Mouse (Mus musculus): ENCODE results near the gene Sufu. TPM values are rescaled to one million over a fixed set of nuclear protein-coding genes. Genes with fewer than 3 reads are reported as not detected.

Gene Sufu
- polyA plus RNA-seq, 1 experiment from 2014 or later, result 9.5 TPM

- Histone ChIP-seq H3K36me3 (ENCODE audit: control insufficient read depth, insufficient read depth, low read length) (peaks cover 7% of the 10 kb centered on the region; the same call in 1 of the 2 replicates), H3K9ac (ENCODE audit: low read length) (no peak overlapping the region), H3K9me3 (ENCODE audit: control insufficient read depth, low read length) (no peaks in the 10 kb centered on the region), H3K27me3 (ENCODE audit: control insufficient read depth, insufficient read depth, low read length) (no peaks in the 10 kb centered on the region), H3K27ac (replicated peaks) (no peak overlapping the region), H3K4me2 (replicated peaks; ENCODE audit: low read depth) (no peak overlapping the region), H3K4me3 (ENCODE audit: low read depth, low read length) (no peak overlapping the region), H3K4me1 (replicated peaks; ENCODE audit: control insufficient read depth, insufficient read depth) (peaks cover 32% of the 10 kb centered on the region)
- ATAC-seq (ENCODE audit: low FRiP score, low TSS enrichment) (no peak), DNase-seq (ENCODE audit: low spot score) (no peak)
- 45% methylated on average over 2 of the region's 2 CpGs for WGBS
- no peak for TF ChIP-seq EP300 (optimal IDR thresholded peaks at IDR 0.05)
- TF ChIP-seq CTCF (IDR thresholded peaks at IDR 0.05; ENCODE audit: low read depth), result no peak
These were observed 90.0 kb downstream of the Sufu start for GRCm38 (mm10) chr19:46486709-46487108.

- ATAC-seq (ENCODE audit: low FRiP score, low TSS enrichment), result no peak
- H3K4me2 ChIP-seq (replicated peaks; ENCODE audit: low read depth), result no peak overlapping the region
- H3K27ac ChIP-seq (replicated peaks), result no peak overlapping the region
- WGBS, result 96% methylated on average over 1 of the region's 1 CpGs
- H3K9me3 ChIP-seq (ENCODE audit: control insufficient read depth, low read length), result no peaks in the 10 kb centered on the region
- TF ChIP-seq EP300 (optimal IDR thresholded peaks at IDR 0.05) (no peak), CTCF (IDR thresholded peaks at IDR 0.05; ENCODE audit: low read depth) (no peak)
- peaks cover 7% of the 10 kb centered on the region; the same call in 1 of the 2 replicates for H3K36me3 ChIP-seq (ENCODE audit: control insufficient read depth, insufficient read depth, low read length)
- H3K9ac ChIP-seq (ENCODE audit: low read length), result no peak overlapping the region
- no peak for DNase-seq (ENCODE audit: low spot score)
- H3K27me3 ChIP-seq (ENCODE audit: control insufficient read depth, insufficient read depth, low read length), result no peaks in the 10 kb centered on the region
- H3K4me1 ChIP-seq (replicated peaks; ENCODE audit: control insufficient read depth, insufficient read depth), result peaks cover 12% of the 10 kb centered on the region
- no peak overlapping the region for H3K4me3 ChIP-seq (ENCODE audit: low read depth, low read length)
These were observed 92.8 kb downstream of the Sufu start for GRCm38 (mm10) chr19:46489448-46489847.

- Histone ChIP-seq H3K27ac (replicated peaks) (no peak overlapping the region), H3K4me1 (replicated peaks; ENCODE audit: control insufficient read depth, insufficient read depth) (0 out of 2 replicates have a peak, but pooled peaks cover under 1% of the 10 kb centered on the region), H3K9me3 (ENCODE audit: control insufficient read depth, low read length) (no peaks in the 10 kb centered on the region), H3K36me3 (ENCODE audit: control insufficient read depth, insufficient read depth, low read length) (peaks cover 7% of the 10 kb centered on the region; the same call in 1 of the 2 replicates), H3K4me2 (replicated peaks; ENCODE audit: low read depth) (no peak overlapping the region), H3K9ac (ENCODE audit: low read length) (no peak overlapping the region), H3K27me3 (ENCODE audit: control insufficient read depth, insufficient read depth, low read length) (no peaks in the 10 kb centered on the region), H3K4me3 (ENCODE audit: low read depth, low read length) (no peak overlapping the region)
- DNase-seq (ENCODE audit: low spot score), result peak; percentile 34
- WGBS, result 3% methylated on average over 2 of the region's 2 CpGs
- no peak; the same call in 1 of the 2 replicates for ATAC-seq (ENCODE audit: low FRiP score, low TSS enrichment)
- TF ChIP-seq EP300 (optimal IDR thresholded peaks at IDR 0.05) (no peak), CTCF (IDR thresholded peaks at IDR 0.05; ENCODE audit: low read depth) (no peak)
These were observed 93.9 kb downstream of the Sufu start for GRCm38 (mm10) chr19:46490634-46491033.

GRCm38 (mm10) chr19:46495136-46495535 lies 98.4 kb downstream of the Sufu start:
- ATAC-seq (ENCODE audit: low FRiP score, low TSS enrichment), result no peak
- DNase-seq (ENCODE audit: low spot score), result no peak
- Histone ChIP-seq H3K4me2 (replicated peaks; ENCODE audit: low read depth) (no peak overlapping the region), H3K4me1 (replicated peaks; ENCODE audit: control insufficient read depth, insufficient read depth) (no peaks in the 10 kb centered on the region), H3K36me3 (ENCODE audit: control insufficient read depth, insufficient read depth, low read length) (no peaks in the 10 kb centered on the region), H3K9me3 (ENCODE audit: control insufficient read depth, low read length) (no peaks in the 10 kb centered on the region), H3K4me3 (ENCODE audit: low read depth, low read length) (no peak overlapping the region), H3K27ac (replicated peaks) (no peak overlapping the region), H3K27me3 (ENCODE audit: control insufficient read depth, insufficient read depth, low read length) (no peaks in the 10 kb centered on the region), H3K9ac (ENCODE audit: low read length) (no peak overlapping the region)
- WGBS, result 70% methylated on average over 8 of the region's 8 CpGs
- no peak for TF ChIP-seq CTCF (IDR thresholded peaks at IDR 0.05; ENCODE audit: low read depth)
- no peak for TF ChIP-seq EP300 (optimal IDR thresholded peaks at IDR 0.05)

GRCm38 (mm10) chr19:46497230-46497629 lies 100.5 kb downstream of the Sufu start:
- Histone ChIP-seq H3K36me3 (ENCODE audit: control insufficient read depth, insufficient read depth, low read length) (no peaks in the 10 kb centered on the region), H3K4me3 (ENCODE audit: low read depth, low read length) (no peak overlapping the region), H3K4me2 (replicated peaks; ENCODE audit: low read depth) (no peak overlapping the region), H3K27ac (replicated peaks) (no peak overlapping the region), H3K9me3 (ENCODE audit: control insufficient read depth, low read length) (no peaks in the 10 kb centered on the region), H3K27me3 (ENCODE audit: control insufficient read depth, insufficient read depth, low read length) (no peaks in the 10 kb centered on the region), H3K4me1 (replicated peaks; ENCODE audit: control insufficient read depth, insufficient read depth) (no peaks in the 10 kb centered on the region), H3K9ac (ENCODE audit: low read length) (no peak overlapping the region)
- ATAC-seq (ENCODE audit: low FRiP score, low TSS enrichment) (no peak), DNase-seq (ENCODE audit: low spot score) (no peak)
- WGBS, result 67% methylated on average over 2 of the region's 2 CpGs
- TF ChIP-seq EP300 (optimal IDR thresholded peaks at IDR 0.05) (no peak), CTCF (IDR thresholded peaks at IDR 0.05; ENCODE audit: low read depth) (no peak)

- no peak for ATAC-seq (ENCODE audit: low FRiP score, low TSS enrichment)
- Histone ChIP-seq H3K36me3 (ENCODE audit: control insufficient read depth, insufficient read depth, low read length) (no peaks in the 10 kb centered on the region), H3K27ac (replicated peaks) (peak overlapping the region; percentile 77), H3K9ac (ENCODE audit: low read length) (no peak overlapping the region), H3K27me3 (ENCODE audit: control insufficient read depth, insufficient read depth, low read length) (no peaks in the 10 kb centered on the region), H3K4me2 (replicated peaks; ENCODE audit: low read depth) (peak overlapping the region; percentile 40), H3K4me3 (ENCODE audit: low read depth, low read length) (peak overlapping the region; percentile 13; the same call in 1 of the 2 replicates), H3K9me3 (ENCODE audit: control insufficient read depth, low read length) (no peaks in the 10 kb centered on the region), H3K4me1 (replicated peaks; ENCODE audit: control insufficient read depth, insufficient read depth) (no peaks in the 10 kb centered on the region; the same call in 1 of the 2 replicates)
- TF ChIP-seq CTCF (IDR thresholded peaks at IDR 0.05; ENCODE audit: low read depth) (no peak), EP300 (optimal IDR thresholded peaks at IDR 0.05) (no peak)
- no peak for DNase-seq (ENCODE audit: low spot score)
- 3% methylated on average over 3 of the region's 3 CpGs for WGBS
These were observed 102.8 kb downstream of the Sufu start for GRCm38 (mm10) chr19:46499539-46499835.
